Mouse (Mus musculus): ENCODE data around the gene Fbxl18. TPM values are rescaled to one million over a fixed set of nuclear protein-coding genes. Genes with fewer than 3 reads are reported as not detected.

The Fbxl18 gene
- polyA plus RNA-seq, 1 experiment = 21.3 TPM

- WGBS = 1% methylated on average over 35 of the region's 35 CpGs
- TF ChIP-seq POLR2A (IDR thresholded peaks at IDR 0.05; ENCODE audit: borderline replicate concordance, extremely low read depth, low read depth, low read length) = peak; percentile 68; the same call in 1 of the 2 replicates
- TF ChIP-seq CTCF (IDR thresholded peaks at IDR 0.05; ENCODE audit: insufficient read depth, low read length) = no peak
- DNase-seq = peak; percentile 82
- Histone ChIP-seq H3K4me3 (replicated peaks; ENCODE audit: extremely low read depth, low read depth, low read length) (peak overlapping the region; percentile 60), H3K4me1 (ENCODE audit: control insufficient read depth, insufficient read depth, low read length) (peaks cover 3% of the 10 kb centered on the region)
These were observed 33.7 kb upstream of the Fbxl18 start for GRCm38 (mm10) chr5:142928749-142929399.

GRCm38 (mm10) chr5:142927341-142927930 lies 32.2 kb upstream of the Fbxl18 start:
- WGBS = 92% methylated on average over 12 of the region's 12 CpGs
- peaks cover 3% of the 10 kb centered on the region for H3K4me1 ChIP-seq (ENCODE audit: control insufficient read depth, insufficient read depth, low read length)

GRCm38 (mm10) chr5:142926940-142927228 lies 31.7 kb upstream of the Fbxl18 start:
- TF ChIP-seq CTCF (IDR thresholded peaks at IDR 0.05; ENCODE audit: insufficient read depth, low read length) (no peak), POLR2A (IDR thresholded peaks at IDR 0.05; ENCODE audit: borderline replicate concordance, extremely low read depth, low read depth, low read length) (no peak)
- WGBS = 30% methylated on average over 3 of the region's 3 CpGs
- DNase-seq = no peak
- peaks cover 4% of the 10 kb centered on the region for H3K4me1 ChIP-seq (ENCODE audit: control insufficient read depth, insufficient read depth, low read length)
- no peak overlapping the region for H3K4me3 ChIP-seq (replicated peaks; ENCODE audit: extremely low read depth, low read depth, low read length)

More at GRCm38 (mm10) chr5:142927341-142927930, 32.2 kb upstream of the Fbxl18 start:
- no peak overlapping the region for H3K4me3 ChIP-seq (replicated peaks; ENCODE audit: extremely low read depth, low read depth, low read length)
- TF ChIP-seq POLR2A (IDR thresholded peaks at IDR 0.05; ENCODE audit: borderline replicate concordance, extremely low read depth, low read depth, low read length) (no peak), CTCF (IDR thresholded peaks at IDR 0.05; ENCODE audit: insufficient read depth, low read length) (no peak)
- no peak for DNase-seq

- TF ChIP-seq CTCF (IDR thresholded peaks at IDR 0.05; ENCODE audit: insufficient read depth, low read length) = no peak
- no peak for TF ChIP-seq POLR2A (IDR thresholded peaks at IDR 0.05; ENCODE audit: borderline replicate concordance, extremely low read depth, low read depth, low read length)
- Histone ChIP-seq H3K4me1 (ENCODE audit: control insufficient read depth, insufficient read depth, low read length) (peaks cover 9% of the 10 kb centered on the region), H3K4me3 (replicated peaks; ENCODE audit: extremely low read depth, low read depth, low read length) (no peak overlapping the region)
- peak; percentile 33 for DNase-seq
- WGBS = 27% methylated on average over 13 of the region's 13 CpGs
These were observed 31.2 kb upstream of the Fbxl18 start for GRCm38 (mm10) chr5:142926204-142926939.

GRCm38 (mm10) chr5:142924336-142924959 lies 29.2 kb upstream of the Fbxl18 start:
- 76% methylated on average over 12 of the region's 12 CpGs for WGBS
- H3K4me1 ChIP-seq (ENCODE audit: control insufficient read depth, insufficient read depth, low read length) = peaks cover 16% of the 10 kb centered on the region
- no peak overlapping the region for H3K4me3 ChIP-seq (replicated peaks; ENCODE audit: extremely low read depth, low read depth, low read length)
- no peak for DNase-seq
- TF ChIP-seq POLR2A (IDR thresholded peaks at IDR 0.05; ENCODE audit: borderline replicate concordance, extremely low read depth, low read depth, low read length) (no peak), CTCF (IDR thresholded peaks at IDR 0.05; ENCODE audit: insufficient read depth, low read length) (no peak)

- TF ChIP-seq CTCF (IDR thresholded peaks at IDR 0.05; ENCODE audit: insufficient read depth, low read length) (no peak), POLR2A (IDR thresholded peaks at IDR 0.05; ENCODE audit: borderline replicate concordance, extremely low read depth, low read depth, low read length) (no peak)
- peaks cover 15% of the 10 kb centered on the region for H3K4me1 ChIP-seq (ENCODE audit: control insufficient read depth, insufficient read depth, low read length)
- no peak overlapping the region for H3K4me3 ChIP-seq (replicated peaks; ENCODE audit: extremely low read depth, low read depth, low read length)
- DNase-seq = no peak
- WGBS = 81% methylated on average over 3 of the region's 3 CpGs
These were observed 28.6 kb upstream of the Fbxl18 start for GRCm38 (mm10) chr5:142923781-142924180.

GRCm38 (mm10) chr5:142922251-142922650 lies 27.0 kb upstream of the Fbxl18 start:
- DNase-seq = no peak
- Histone ChIP-seq H3K4me1 (ENCODE audit: control insufficient read depth, insufficient read depth, low read length) (peaks cover 13% of the 10 kb centered on the region), H3K4me3 (replicated peaks; ENCODE audit: extremely low read depth, low read depth, low read length) (no peak overlapping the region)
- no peak for TF ChIP-seq POLR2A (IDR thresholded peaks at IDR 0.05; ENCODE audit: borderline replicate concordance, extremely low read depth, low read depth, low read length)
- no peak for TF ChIP-seq CTCF (IDR thresholded peaks at IDR 0.05; ENCODE audit: insufficient read depth, low read length)
- 77% methylated on average over 5 of the region's 5 CpGs for WGBS

GRCm38 (mm10) chr5:142921074-142921459 lies 25.8 kb upstream of the Fbxl18 start:
- H3K4me1 ChIP-seq (ENCODE audit: control insufficient read depth, insufficient read depth, low read length) = peaks cover 13% of the 10 kb centered on the region
- DNase-seq = no peak
- TF ChIP-seq CTCF (IDR thresholded peaks at IDR 0.05; ENCODE audit: insufficient read depth, low read length) (no peak), POLR2A (IDR thresholded peaks at IDR 0.05; ENCODE audit: borderline replicate concordance, extremely low read depth, low read depth, low read length) (no peak)
- 46% methylated on average over 6 of the region's 6 CpGs for WGBS
- no peak overlapping the region for H3K4me3 ChIP-seq (replicated peaks; ENCODE audit: extremely low read depth, low read depth, low read length)

- peaks cover 13% of the 10 kb centered on the region for H3K4me1 ChIP-seq (ENCODE audit: control insufficient read depth, insufficient read depth, low read length)
- TF ChIP-seq CTCF (IDR thresholded peaks at IDR 0.05; ENCODE audit: insufficient read depth, low read length) (no peak), POLR2A (IDR thresholded peaks at IDR 0.05; ENCODE audit: borderline replicate concordance, extremely low read depth, low read depth, low read length) (peak; percentile 47; the same call in 1 of the 2 replicates)
- 12% methylated on average over 8 of the region's 8 CpGs for WGBS
- DNase-seq = peak; percentile 72
- H3K4me3 ChIP-seq (replicated peaks; ENCODE audit: extremely low read depth, low read depth, low read length) = no peak overlapping the region
These were observed 25.3 kb upstream of the Fbxl18 start for GRCm38 (mm10) chr5:142920311-142921073.

All from lung, adult 2 months (tissue).